Comparison of ENCODE assay signal across 9 mouse cellular contexts in genomic region chr6:52256956-52257355, GRCm38 (mm10). TPM values are rescaled to one million over a fixed set of nuclear protein-coding genes. Genes with fewer than 3 reads are reported as not detected.
DNase-seq lines count a peak whose midpoint lies in the region; ATAC-seq and TF ChIP-seq lines count a peak whose summit lies in the region.
"Had no signal": no experiment of that assay in that cellular context is flagged by ENCODE, and none has a peak within 500 bp of the region (broad histone marks: within the 10 kb centered on the region; RNA-seq: fewer than 3 reads in every experiment).

No protein-coding gene starts in this region.

- ATAC-seq in forebrain, embryonic 15.5 days (replicated peaks), result no peak

- H3K9me3 ChIP-seq in forebrain, embryonic 10.5 days, result no peaks in the 10 kb centered on the region
- no peaks in the 10 kb centered on the region for H3K9me3 ChIP-seq in forebrain, embryonic 15.5 days

- intact Hi-C loops in gastrocnemius, adult 2 months (cut with DNase I), result loop anchor here (1.0 to 5.0 kb wide), 3 partner anchors 320 to 662 kb away; no protein-coding TSS in a partner anchor

- H3K4me1 ChIP-seq in forebrain, embryonic 10.5 days, result peaks cover 16% of the 10 kb centered on the region
- H3K4me1 ChIP-seq in forebrain, embryonic 15.5 days, result peaks cover 11% of the 10 kb centered on the region

- H3K4me2 ChIP-seq in forebrain, embryonic 15.5 days (replicated peaks), result no peak overlapping the region

- no peak overlapping the region for H3K27ac ChIP-seq in forebrain, embryonic 10.5 days
- no peak overlapping the region for H3K27ac ChIP-seq in forebrain, embryonic 15.5 days (replicated peaks)
- no peak overlapping the region for H3K27ac ChIP-seq in gastrocnemius, adult 2 months

- no peak overlapping the region for H3K9ac ChIP-seq in forebrain, embryonic 15.5 days (replicated peaks)

- no peak overlapping the region for H3K4me3 ChIP-seq in forebrain, embryonic 10.5 days
- H3K4me3 ChIP-seq in forebrain, embryonic 15.5 days, result no peak overlapping the region
- H3K4me3 ChIP-seq in gastrocnemius, adult 2 months, result no peak overlapping the region

- 0% methylated on average over 6 of the region's 6 CpGs for WGBS in forebrain, embryonic 10.5 days
- under 1% methylated on average over 6 of the region's 6 CpGs for WGBS in forebrain, embryonic 15.5 days

- peak; percentile 85 for TF ChIP-seq CTCF in gastrocnemius, adult 2 months (IDR thresholded peaks at IDR 0.05)

- no peaks in the 10 kb centered on the region for H3K36me3 ChIP-seq in forebrain, embryonic 10.5 days (replicated peaks)
- H3K36me3 ChIP-seq in forebrain, embryonic 15.5 days, result no peaks in the 10 kb centered on the region
- H3K36me3 ChIP-seq in splenic B cell, adult 2 months (ENCODE audit: control insufficient read depth, insufficient read depth, low read length, poor library complexity, severe bottlenecking), result no peaks in the 10 kb centered on the region

- peak; percentile 75 for DNase-seq in forebrain, embryonic 10.5 days (ENCODE audit: extremely low spot score, low spot score)
- peak; percentile 91 for DNase-seq in CD4-positive, CD25-positive, alpha-beta regulatory T cell, adult 2 months (ENCODE audit: low read depth, low spot score)
- DNase-seq in c-Kit-positive CD71-positive TER-119-positive erythroid progenitor cells, embryonic 14.5 days (ENCODE audit: low spot score), result peak; percentile 38
- DNase-seq in gastrocnemius, adult 2 months, result peak; percentile 88
- peak; percentile 76 for DNase-seq in layer of hippocampus, adult 11-12 months (ENCODE audit: low spot score)
- DNase-seq in lung, postnatal 10 days, result peak; percentile 88
- DNase-seq in splenic B cell, adult 2 months (ENCODE audit: low read depth, low spot score), result peak; percentile 92

- peaks cover 100% of the 10 kb centered on the region for H3K27me3 ChIP-seq in forebrain, embryonic 10.5 days (ENCODE audit: poor library complexity, severe bottlenecking)
- peaks cover 90% of the 10 kb centered on the region for H3K27me3 ChIP-seq in forebrain, embryonic 15.5 days
- peaks cover 20% of the 10 kb centered on the region for H3K27me3 ChIP-seq in splenic B cell, adult 2 months (ENCODE audit: control insufficient read depth, insufficient read depth, low read length, poor library complexity, severe bottlenecking)

RNA-seq across cellular contexts. Expression of gene Hoxa13, which starts 3.7 kb away (rescaled TPM):
- not detected in 2 replicates for polyA plus RNA-seq in forebrain, embryonic 10.5 days (2016; fragmentation: Nextera tagmentation; extraction: Ambion mirVana)
- not detected in 2 replicates for polyA plus RNA-seq in forebrain, embryonic 15.5 days (2015; fragmentation: Nextera tagmentation; extraction: Ambion mirVana)
- total RNA-seq in gastrocnemius, adult 2 months (2021), result 1 to 10 TPM; 1.5 to 3.8 TPM
- total RNA-seq: left cerebral cortex, adult 8-10 months had no signal

RNA-seq across cellular contexts. Expression of gene Hoxa11, which starts 11.3 kb away (rescaled TPM):
- polyA plus RNA-seq in forebrain, embryonic 10.5 days (2016; fragmentation: Nextera tagmentation; extraction: Ambion mirVana), result not detected in 2 replicates
- not detected in 2 replicates for polyA plus RNA-seq in forebrain, embryonic 15.5 days (2015; fragmentation: Nextera tagmentation; extraction: Ambion mirVana)
- 1 to 10 TPM; 1.0 to 4.3 TPM for total RNA-seq in gastrocnemius, adult 2 months (2021)
- total RNA-seq: left cerebral cortex, adult 8-10 months had no signal

RNA-seq across cellular contexts. Expression of gene Hoxa10, which starts 16.3 kb away (rescaled TPM):
- polyA plus RNA-seq in forebrain, embryonic 10.5 days (2016; fragmentation: Nextera tagmentation; extraction: Ambion mirVana), result not detected in 2 replicates
- polyA plus RNA-seq in forebrain, embryonic 15.5 days (2015; fragmentation: Nextera tagmentation; extraction: Ambion mirVana), result not detected in 2 replicates
- total RNA-seq in gastrocnemius, adult 2 months (2021), result 10 to 100 TPM; 17.4 to 17.7 TPM
- total RNA-seq: left cerebral cortex, adult 8-10 months had no signal

RNA-seq across cellular contexts. Expression of gene Hoxa9, which starts 26.1 kb away (rescaled TPM):
- not detected in 2 replicates for polyA plus RNA-seq in forebrain, embryonic 10.5 days (2016; fragmentation: Nextera tagmentation; extraction: Ambion mirVana)
- not detected in 2 replicates for polyA plus RNA-seq in forebrain, embryonic 15.5 days (2015; fragmentation: Nextera tagmentation; extraction: Ambion mirVana)
- 1 to 10 TPM; 7.5 to 8.8 TPM for total RNA-seq in gastrocnemius, adult 2 months (2021)
- total RNA-seq: left cerebral cortex, adult 8-10 months had no signal

RNA-seq across cellular contexts. Expression of gene Hoxa7, which starts 35.3 kb away (rescaled TPM):
- not detected in 2 replicates for polyA plus RNA-seq in forebrain, embryonic 10.5 days (2016; fragmentation: Nextera tagmentation; extraction: Ambion mirVana)
- not detected in 2 replicates for polyA plus RNA-seq in forebrain, embryonic 15.5 days (2015; fragmentation: Nextera tagmentation; extraction: Ambion mirVana)
- 1 to 10 TPM; 4.7 to 5.0 TPM for total RNA-seq in gastrocnemius, adult 2 months (2021)
- total RNA-seq: left cerebral cortex, adult 8-10 months had no signal

Comparison
In these comparisons a context has a peak if more than half of its experiments do, and no peak if none do; other contexts are left out.
1. DNase-seq: peak in every context shown above with its lines; median percentile 92 in splenic B cell, adult 2 months; 91 in CD4-positive, CD25-positive, alpha-beta regulatory T cell, adult 2 months; 88 in gastrocnemius, adult 2 months; 88 in lung, postnatal 10 days; 76 in layer of hippocampus, adult 11-12 months; 75 in forebrain, embryonic 10.5 days; 38 in c-Kit-positive CD71-positive TER-119-positive erythroid progenitor cells, embryonic 14.5 days.